Mouse (Mus musculus): ENCODE measurements around the gene Olfr102. TPM values are rescaled to one million over a fixed set of nuclear protein-coding genes. Genes with fewer than 3 reads are reported as not detected.

Gene Olfr102
- polyA plus RNA-seq, 1 experiment from 2014 or later: not detected

- no peaks in the 10 kb centered on the region for H3K27me3 ChIP-seq (ENCODE audit: insufficient read depth, low read length)
- 66% methylated on average over 8 of the region's 8 CpGs for WGBS
- no peaks in the 10 kb centered on the region for H3K36me3 ChIP-seq (ENCODE audit: insufficient read depth, low read length)
- peak overlapping the region; percentile 67 for H3K4me2 ChIP-seq (replicated peaks; ENCODE audit: low read depth, low read length)
- H3K9me3 ChIP-seq (ENCODE audit: low read length): no peaks in the 10 kb centered on the region
- H3K9ac ChIP-seq (replicated peaks; ENCODE audit: low read length): 0 out of 2 replicates have a peak overlapping the region, but pooled peaks have one; percentile 42
- 0 out of 2 replicates have a peak, but pooled peaks cover 3% of the 10 kb centered on the region for H3K4me1 ChIP-seq (ENCODE audit: insufficient read depth, low read length)
- peak; percentile 22; the same call in 1 of the 2 replicates for ATAC-seq (ENCODE audit: low FRiP score, low TSS enrichment)
- H3K27ac ChIP-seq (ENCODE audit: low read length): no peak overlapping the region
- peak overlapping the region; percentile 46 for H3K4me3 ChIP-seq (ENCODE audit: low read length)
These were observed 46.2 kb downstream of the Olfr102 start for GRCm38 (mm10) chr17:37270702-37271092.

GRCm38 (mm10) chr17:37270058-37270701 is 46.7 kb downstream of the Olfr102 start, which contains the start of gene H2-M3:
TSS of gene H2-M3 (plus strand) at chr17:37270220.
- ATAC-seq (ENCODE audit: low FRiP score, low TSS enrichment): peak; percentile 98
- H3K36me3 ChIP-seq (ENCODE audit: insufficient read depth, low read length): no peaks in the 10 kb centered on the region
- H3K9ac ChIP-seq (replicated peaks; ENCODE audit: low read length): 0 out of 2 replicates have a peak within 1 kb of the TSS, but pooled peaks have one; percentile 42
- H3K9me3 ChIP-seq (ENCODE audit: low read length): no peaks in the 10 kb centered on the region
- H3K27me3 ChIP-seq (ENCODE audit: insufficient read depth, low read length): no peaks in the 10 kb centered on the region
- H3K27ac ChIP-seq (ENCODE audit: low read length): no peak within 1 kb of the TSS
- peak within 1 kb of the TSS; percentile 67 for H3K4me2 ChIP-seq (replicated peaks; ENCODE audit: low read depth, low read length)
- 3% methylated on average over 26 of the region's 26 CpGs for WGBS
- H3K4me1 ChIP-seq (ENCODE audit: insufficient read depth, low read length): 0 out of 2 replicates have a peak, but pooled peaks cover 3% of the 10 kb centered on the region
- peak within 1 kb of the TSS; percentile 46 for H3K4me3 ChIP-seq (ENCODE audit: low read length)

- WGBS: 92% methylated on average over 1 of the region's 1 CpGs
- Histone ChIP-seq H3K4me2 (replicated peaks; ENCODE audit: low read depth, low read length) (no peak within 1 kb of the TSS), H3K36me3 (ENCODE audit: insufficient read depth, low read length) (no peaks in the 10 kb centered on the region), H3K27me3 (ENCODE audit: insufficient read depth, low read length) (no peaks in the 10 kb centered on the region), H3K9me3 (ENCODE audit: low read length) (no peaks in the 10 kb centered on the region), H3K4me1 (ENCODE audit: insufficient read depth, low read length) (no peaks in the 10 kb centered on the region), H3K9ac (replicated peaks; ENCODE audit: low read length) (no peak within 1 kb of the TSS), H3K4me3 (ENCODE audit: low read length) (no peak within 1 kb of the TSS), H3K27ac (ENCODE audit: low read length) (no peak within 1 kb of the TSS)
- ATAC-seq (ENCODE audit: low FRiP score, low TSS enrichment): no peak
These were observed 53.2 kb downstream of the Olfr102 start, which contains the start of gene Olfr98 for GRCm38 (mm10) chr17:37263626-37264025. TSS of gene Olfr98 (minus strand) at chr17:37263749.

Other genes with a start within 250 kb of the Olfr102 start
- gene Olfr90, start 228.6 kb downstream of the Olfr102 start, polyA plus RNA-seq (2015; fragmentation: Nextera tagmentation; extraction: Ambion mirVana): not detected in 2 replicates
- gene Olfr91, start 218.8 kb downstream of the Olfr102 start, polyA plus RNA-seq (2015; fragmentation: Nextera tagmentation; extraction: Ambion mirVana): not detected in 2 replicates
- not detected in 2 replicates for gene Olfr92, start 197.0 kb downstream of the Olfr102 start, polyA plus RNA-seq (2015; fragmentation: Nextera tagmentation; extraction: Ambion mirVana)
- not detected in 2 replicates for gene Olfr93, start 155.6 kb downstream of the Olfr102 start, polyA plus RNA-seq (2015; fragmentation: Nextera tagmentation; extraction: Ambion mirVana)
- not detected in 2 replicates for gene Ubd, start 123.2 kb downstream of the Olfr102 start, polyA plus RNA-seq (2015; fragmentation: Nextera tagmentation; extraction: Ambion mirVana)
- gene Olfr94, start 116.1 kb downstream of the Olfr102 start, polyA plus RNA-seq (2015; fragmentation: Nextera tagmentation; extraction: Ambion mirVana): not detected in 2 replicates
- gene Olfr95, start 103.9 kb downstream of the Olfr102 start, polyA plus RNA-seq (2015; fragmentation: Nextera tagmentation; extraction: Ambion mirVana): not detected in 2 replicates
- not detected in 2 replicates for gene Olfr96, start 96.9 kb downstream of the Olfr102 start, polyA plus RNA-seq (2015; fragmentation: Nextera tagmentation; extraction: Ambion mirVana)
- not detected in 2 replicates for gene Olfr97, start 79.7 kb downstream of the Olfr102 start, polyA plus RNA-seq (2015; fragmentation: Nextera tagmentation; extraction: Ambion mirVana)
- not detected in 2 replicates for gene Olfr98, start 53.3 kb downstream of the Olfr102 start, polyA plus RNA-seq (2015; fragmentation: Nextera tagmentation; extraction: Ambion mirVana)
- gene H2-M3, start 46.8 kb downstream of the Olfr102 start, polyA plus RNA-seq (2015; fragmentation: Nextera tagmentation; extraction: Ambion mirVana): 1.5 TPM in 2 replicates
- not detected in 2 replicates for gene Olfr99, start 33.6 kb downstream of the Olfr102 start, polyA plus RNA-seq (2015; fragmentation: Nextera tagmentation; extraction: Ambion mirVana)
- gene Olfr101, start 12.7 kb downstream of the Olfr102 start, polyA plus RNA-seq (2015; fragmentation: Nextera tagmentation; extraction: Ambion mirVana): not detected in 2 replicates
- gene Olfr103, start 22.6 kb upstream of the Olfr102 start, polyA plus RNA-seq (2015; fragmentation: Nextera tagmentation; extraction: Ambion mirVana): not detected in 2 replicates
- gene Olfr104-ps, start 42.5 kb upstream of the Olfr102 start, polyA plus RNA-seq (2015; fragmentation: Nextera tagmentation; extraction: Ambion mirVana): not detected in 2 replicates
- gene Olfr105-ps, start 62.0 kb upstream of the Olfr102 start, polyA plus RNA-seq (2015; fragmentation: Nextera tagmentation; extraction: Ambion mirVana): not detected in 2 replicates
- gene Olfr106-ps, start 73.3 kb upstream of the Olfr102 start, polyA plus RNA-seq (2015; fragmentation: Nextera tagmentation; extraction: Ambion mirVana): not detected in 2 replicates
- gene Olfr107, start 82.2 kb upstream of the Olfr102 start, polyA plus RNA-seq (2015; fragmentation: Nextera tagmentation; extraction: Ambion mirVana): not detected in 2 replicates
- gene Olfr108, start 128.4 kb upstream of the Olfr102 start, polyA plus RNA-seq (2015; fragmentation: Nextera tagmentation; extraction: Ambion mirVana): not detected in 2 replicates
- not detected in 2 replicates for gene Olfr109, start 141.9 kb upstream of the Olfr102 start, polyA plus RNA-seq (2015; fragmentation: Nextera tagmentation; extraction: Ambion mirVana)
- not detected in 2 replicates for gene H2-M2, start 166.5 kb upstream of the Olfr102 start, polyA plus RNA-seq (2015; fragmentation: Nextera tagmentation; extraction: Ambion mirVana)
- not detected in 2 replicates for gene Olfr110, start 175.4 kb upstream of the Olfr102 start, polyA plus RNA-seq (2015; fragmentation: Nextera tagmentation; extraction: Ambion mirVana)
- gene Olfr111, start 191.0 kb upstream of the Olfr102 start, polyA plus RNA-seq (2015; fragmentation: Nextera tagmentation; extraction: Ambion mirVana): not detected in 2 replicates

All from kidney, embryonic 16.5 days (tissue).